Mouse (Mus musculus) MEL (cell line): ENCODE data around the gene Dnajc27. TPM values are rescaled to one million over a fixed set of nuclear protein-coding genes. Genes with fewer than 3 reads are reported as not detected.

Experiments
- DNase-seq: peaks from one replicate; pipeline ENCODE4 v3.0.0; 2011; ENCODE audit warnings: low read depth, low spot score
- H3K27ac ChIP-seq: 2 replicates; pipeline ENCODE4 v1.5.1; 2012; ENCODE audit warnings: low read depth, mild to moderate bottlenecking, control low read depth, low read length, moderate library complexity; ENCODE audit not compliant: control insufficient read depth
- H3K27me3 ChIP-seq, 2 experiments: fragments of 150-350 bp in 1 of 2; sonication (generic) in 1 of 2; 2 replicates each; pipeline ENCODE4 v1.6.1; 2012; ENCODE audit warnings: low read length in 2 of 2, mild to moderate bottlenecking in 2 of 2, improper control_type of control experiment in 1 of 2, moderate library complexity in 1 of 2; ENCODE audit not compliant: insufficient read depth in 2 of 2, control insufficient read depth in 1 of 2
- H3K36me3 ChIP-seq, 2 experiments: 2 replicates each; pipeline ENCODE4 v1.6.1; 2012 to 2014; ENCODE audit warnings: low read length in 2 of 2, improper control_type of control experiment in 1 of 2, inconsistent platforms in 1 of 2, mild to moderate bottlenecking in 1 of 2; ENCODE audit not compliant: insufficient read depth in 2 of 2, control insufficient read depth in 1 of 2
- H3K4me1 ChIP-seq, 2 experiments: fragments of 150-350 bp in 1 of 2; sonication (generic) in 1 of 2; 2 replicates each; pipeline ENCODE4 v1.6.1; 2012; ENCODE audit warnings: low read length in 2 of 2, improper control_type of control experiment in 1 of 2, mild to moderate bottlenecking in 1 of 2; ENCODE audit not compliant: insufficient read depth in 2 of 2, control insufficient read depth in 1 of 2
- H3K4me3 ChIP-seq, 2 experiments: fragments of 150-350 bp in 1 of 2; sonication (generic) in 1 of 2; 2 replicates each; pipeline ENCODE4 v1.5.1; 2012; ENCODE audit warnings: low read depth in 2 of 2, low read length in 2 of 2, mild to moderate bottlenecking in 2 of 2, moderate library complexity in 2 of 2, control low read depth in 1 of 2, improper control_type of control experiment in 1 of 2; ENCODE audit not compliant: control insufficient read depth in 1 of 2, insufficient read depth in 1 of 2
- H3K79me2 ChIP-seq: 2 replicates; pipeline ENCODE4 v1.6.1; 2012; ENCODE audit warnings: mild to moderate bottlenecking, low read length, moderate library complexity; ENCODE audit not compliant: control insufficient read depth, poor library complexity, insufficient read depth
- H3K9ac ChIP-seq: 2 replicates; pipeline ENCODE4 v1.6.1; 2012; ENCODE audit warnings: low read depth, mild to moderate bottlenecking, control low read depth, low read length, moderate library complexity; ENCODE audit not compliant: control insufficient read depth, poor library complexity, severe bottlenecking
- H3K9me3 ChIP-seq: fragments of 150-350 bp; sonication (generic); replicated peaks from 2 replicates; pipeline ENCODE4 v1.6.1; 2012; ENCODE audit warnings: mild to moderate bottlenecking, low read length, improper control_type of control experiment, moderate library complexity; ENCODE audit not compliant: insufficient read depth
- BHLHE40 ChIP-seq: IDR thresholded peaks from 2 replicates; pipeline ENCODE4 v1.6.1; 2012; ENCODE audit warnings: low read depth, mild to moderate bottlenecking, inconsistent platforms, low read length, improper control_type of control experiment, borderline replicate concordance
- CHD1 ChIP-seq: IDR thresholded peaks from 2 replicates; pipeline ENCODE4 v1.6.1; 2012; ENCODE audit warnings: low read depth, mild to moderate bottlenecking, inconsistent platforms, low read length, improper control_type of control experiment
- ELF1 ChIP-seq: IDR thresholded peaks from 2 replicates; pipeline ENCODE4 v1.6.1; 2014; ENCODE audit warnings: low read depth, mild to moderate bottlenecking, inconsistent platforms, low read length, improper control_type of control experiment, moderate library complexity
- ETS1 ChIP-seq: IDR thresholded peaks from 2 replicates; pipeline ENCODE4 v1.6.1; 2012; ENCODE audit warnings: low read depth, mild to moderate bottlenecking, inconsistent platforms, low read length, improper control_type of control experiment, moderate library complexity
- GATA1 ChIP-seq: IDR thresholded peaks from 2 replicates; pipeline ENCODE4 v1.6.1; 2011; ENCODE audit warnings: low read depth, low read length, improper control_type of control experiment
- JUND ChIP-seq: IDR thresholded peaks from 2 replicates; pipeline ENCODE4 v1.6.1; 2011; ENCODE audit warnings: low read depth, mild to moderate bottlenecking, improper control_type of control experiment, low read length
- KAT2A ChIP-seq: conservative IDR thresholded peaks from 2 replicates; pipeline ENCODE4 v1.6.1; 2012; ENCODE audit warnings: low read depth, low read length, improper control_type of control experiment, inconsistent platforms
- MAX ChIP-seq: IDR thresholded peaks from 2 replicates; pipeline ENCODE4 v1.6.1; 2011; ENCODE audit warnings: low read length, improper control_type of control experiment
- MAZ ChIP-seq: IDR thresholded peaks from 2 replicates; pipeline ENCODE4 v1.6.1; 2012; ENCODE audit warnings: low read depth, mild to moderate bottlenecking, inconsistent platforms, low read length, improper control_type of control experiment
- MXI1 ChIP-seq: IDR thresholded peaks from 2 replicates; pipeline ENCODE4 v1.6.1; 2011; ENCODE audit warnings: mild to moderate bottlenecking, low read depth, low read length, improper control_type of control experiment
- MYC ChIP-seq: IDR thresholded peaks from 2 replicates; pipeline ENCODE4 v1.6.1; 2011; ENCODE audit warnings: low read depth, mild to moderate bottlenecking, low read length, improper control_type of control experiment, moderate library complexity
- POLR2A ChIP-seq, 2 experiments: IDR thresholded peaks; 2 replicates each; pipeline ENCODE4 v1.6.1; 2011 to 2012; ENCODE audit warnings: low read length in 2 of 2, mild to moderate bottlenecking in 2 of 2, control low read depth in 1 of 2, improper control_type of control experiment in 1 of 2, low read depth in 1 of 2, moderate library complexity in 1 of 2; ENCODE audit not compliant: control insufficient read depth in 1 of 2, insufficient read depth in 1 of 2, poor library complexity in 1 of 2
- POLR2AphosphoS5 ChIP-seq: IDR thresholded peaks from 2 replicates; pipeline ENCODE4 v1.6.1; 2012; ENCODE audit warnings: low read depth, borderline replicate concordance, mild to moderate bottlenecking, inconsistent platforms, low read length, moderate library complexity, mixed read lengths
- RAD21 ChIP-seq: IDR thresholded peaks from 2 replicates; pipeline ENCODE4 v1.6.1; 2011; ENCODE audit warnings: mild to moderate bottlenecking, low read depth, low read length, improper control_type of control experiment
- SIN3A ChIP-seq: IDR thresholded peaks from 2 replicates; pipeline ENCODE4 v1.6.1; 2012; ENCODE audit warnings: low read length, improper control_type of control experiment, inconsistent platforms
- SMC3 ChIP-seq: IDR thresholded peaks from 2 replicates; pipeline ENCODE4 v1.6.1; 2011; ENCODE audit warnings: low read depth, low read length, improper control_type of control experiment
- UBTF ChIP-seq: IDR thresholded peaks from 2 replicates; pipeline ENCODE4 v1.6.1; 2012; ENCODE audit warnings: low read depth, mild to moderate bottlenecking, inconsistent platforms, low read length, improper control_type of control experiment, moderate library complexity, borderline replicate concordance; ENCODE audit not compliant: insufficient read depth
- ZKSCAN1 ChIP-seq: IDR thresholded peaks from 2 replicates; pipeline ENCODE4 v1.6.1; 2012; ENCODE audit warnings: low read depth, mild to moderate bottlenecking, inconsistent platforms, low read length, improper control_type of control experiment, moderate library complexity
- ZNF384 ChIP-seq: IDR thresholded peaks from 2 replicates; pipeline ENCODE4 v1.6.1; 2012; ENCODE audit warnings: low read depth, mild to moderate bottlenecking, inconsistent platforms, low read length, improper control_type of control experiment
- polyA plus RNA-seq, 2 experiments: library from polyadenylated mRNA; stranded (reverse) in 1 of 2; unstranded in 1 of 2; fragments of >175 nt in 1 of 2; fragments of >200 nt in 1 of 2; gene quantifications; 2 replicates each; pipeline versions ENCODE4 v1.2.1 to v1.2.4; 2012; ENCODE audit warnings: low replicate concordance in 2 of 2, low read depth in 1 of 2; ENCODE audit not compliant: insufficient read length in 2 of 2, insufficient read depth in 1 of 2, missing spikeins in 1 of 2
- total RNA-seq: library from RNA; depleted of rRNA; stranded (reverse); fragments of 300-350 nt; gene quantifications from 2 replicates; pipeline ENCODE4 v1.2.3, GENCODE M21; 2012

The Dnajc27 gene
- total and polyA plus RNA-seq, 3 experiments, result 7.9 to 9.7 TPM; not detected in 1

DNA sequence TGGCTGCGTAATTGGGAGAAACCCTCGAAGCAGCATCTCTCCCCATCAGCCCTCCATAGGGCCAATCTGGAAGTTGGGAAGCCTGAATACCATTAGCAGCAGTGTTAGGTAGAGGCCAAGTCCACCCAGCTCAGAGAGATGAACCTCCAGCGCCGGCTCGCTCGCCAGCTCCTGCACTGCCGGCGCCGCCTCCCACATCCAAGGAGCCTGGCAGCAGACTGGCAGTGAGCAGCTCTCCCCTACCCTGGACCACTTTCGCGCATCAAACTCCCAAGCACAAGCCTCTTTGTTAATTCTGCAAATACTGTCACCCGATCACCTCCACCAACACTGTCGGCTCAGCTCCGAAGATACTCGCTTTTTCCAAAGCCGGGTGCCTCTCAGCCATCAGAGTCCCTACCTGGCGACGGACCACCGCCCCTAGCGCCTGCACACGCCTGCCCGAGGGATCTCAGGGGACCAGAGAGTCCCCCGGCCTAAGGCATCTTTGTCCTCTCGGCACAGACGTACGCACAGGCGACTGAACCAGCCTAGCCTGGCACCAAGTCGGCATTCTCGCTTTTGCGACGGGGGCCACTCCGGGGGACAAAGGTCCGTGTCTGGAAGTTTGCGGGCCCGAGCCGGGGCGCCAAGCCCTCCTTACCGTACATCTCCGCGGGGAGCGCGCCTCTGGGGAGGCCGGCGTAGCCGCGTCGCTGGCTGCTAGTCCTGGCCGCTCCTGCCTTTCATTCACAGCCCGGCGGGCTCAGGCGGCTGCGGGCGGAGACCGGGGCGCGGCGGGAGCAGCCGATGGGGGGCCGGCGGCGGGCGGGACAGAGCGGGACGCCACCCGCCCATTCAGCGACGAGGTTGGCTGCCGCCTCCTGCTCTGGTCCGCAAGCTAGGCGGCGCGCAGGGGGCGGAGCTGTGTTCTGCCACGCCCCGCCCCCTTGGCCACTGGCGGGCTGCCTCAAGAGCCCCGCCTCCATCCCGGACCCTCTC lies 44.0 kb upstream of the Dnajc27 start, which contains the start of gene Efr3b:
Efr3b (minus strand) TSS at position 855 of the 981 bp plus-strand sequence.
- no peak for TF ChIP-seq POLR2AphosphoS5
- peak; percentile 51; the same call in 1 of the 2 replicates for TF ChIP-seq MAZ
- no peak for TF ChIP-seq KAT2A
- TF ChIP-seq UBTF, result peak; percentile 81; the same call in 1 of the 2 replicates
- no peak for TF ChIP-seq RAD21
- no peak for TF ChIP-seq POLR2A (IDR thresholded peaks at IDR 0.05; ENCODE audit: control insufficient read depth in 1 of 2, insufficient read depth in 1 of 2, low read depth in 1 of 2, low read length in 2 of 2, poor library complexity in 1 of 2)
- TF ChIP-seq MAX, result no peak
- no peak for TF ChIP-seq BHLHE40
- 0 out of 2 replicates have a peak, but pooled peaks have one; percentile 35 for TF ChIP-seq SIN3A
- no peak for TF ChIP-seq ETS1
- Histone ChIP-seq H3K27ac (no peak within 1 kb of the TSS), H3K9ac (peak within 1 kb of the TSS; percentile 70), H3K36me3 (no peaks in the 10 kb centered on the region), H3K9me3 (no peaks in the 10 kb centered on the region), H3K79me2 (no peaks in the 10 kb centered on the region; the same call in 1 of the 2 replicates), H3K4me3 (peak within 1 kb of the TSS; percentile 63 to 69), H3K27me3 (peaks cover 2 to 4% of the 10 kb centered on the region in 2 experiments; a peak in 3 of 4 replicates), H3K4me1 (peaks cover 0 to 5% of the 10 kb centered on the region in 2 experiments; a peak in 2 of 4 replicates)
- DNase-seq, result peak; percentile 87

DNA sequence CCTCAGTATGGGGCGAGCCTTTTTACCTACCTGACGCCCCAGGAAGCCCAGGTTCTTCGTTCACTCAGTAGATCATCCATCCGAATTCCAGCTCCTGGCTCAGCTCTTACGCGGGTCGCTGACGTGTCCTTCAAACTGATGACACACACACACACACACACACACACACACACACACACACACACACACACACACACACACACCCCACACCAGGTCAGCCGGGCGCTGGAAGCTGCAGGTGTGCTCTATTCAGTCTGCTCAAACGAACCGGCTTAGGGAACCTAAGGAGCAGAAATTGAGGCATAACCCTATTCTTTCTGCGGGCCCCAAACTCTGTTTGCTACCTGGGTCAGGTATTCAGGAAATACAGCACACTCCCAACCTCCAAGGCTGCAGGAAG lies 43.3 kb upstream of the Dnajc27 start:
- H3K4me1 ChIP-seq, result peaks cover 0 to 5% of the 10 kb centered on the region in 2 experiments; a peak in 2 of 4 replicates
- TF ChIP-seq SIN3A (0 out of 2 replicates have a peak, but pooled peaks have one; percentile 16), MAZ (peak; percentile 6; the same call in 1 of the 2 replicates), MAX (no peak)
- TF ChIP-seq, all 39 proteins: peak for 2

DNA sequence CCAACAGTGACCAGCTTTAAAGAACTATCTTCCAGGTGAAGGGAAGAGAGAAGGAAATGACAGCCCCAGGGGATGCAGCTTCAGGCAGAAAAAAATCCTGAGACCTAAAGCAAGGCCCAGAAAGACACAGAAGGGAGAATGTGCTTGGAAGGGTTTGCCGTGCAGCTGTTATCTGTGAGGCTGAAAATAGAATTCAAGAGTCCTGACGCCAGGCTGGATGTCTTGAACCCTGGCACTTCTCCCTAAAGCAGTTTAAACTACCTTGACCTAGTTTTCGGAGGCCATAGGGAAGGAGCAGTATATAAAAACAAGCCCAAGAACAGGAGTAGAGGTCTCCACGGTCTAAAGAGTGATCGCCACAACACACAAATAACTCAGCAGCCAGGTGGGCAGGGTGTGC lies 40.0 kb upstream of the Dnajc27 start:
- Histone ChIP-seq H3K27me3 (no peaks in the 10 kb centered on the region; a peak in 2 of 4 replicates), H3K4me3 (no peak overlapping the region), H3K27ac (no peak overlapping the region), H3K9ac (no peak overlapping the region), H3K36me3 (no peaks in the 10 kb centered on the region), H3K9me3 (no peaks in the 10 kb centered on the region), H3K4me1 (peaks cover 0 to 5% of the 10 kb centered on the region in 2 experiments; a peak in 2 of 4 replicates)
- DNase-seq, result no peak
- TF ChIP-seq MXI1 (no peak), POLR2AphosphoS5 (no peak), ZNF384 (no peak), GATA1 (no peak), POLR2A (IDR thresholded peaks at IDR 0.05; ENCODE audit: control insufficient read depth in 1 of 2, insufficient read depth in 1 of 2, low read depth in 1 of 2, low read length in 2 of 2, poor library complexity in 1 of 2) (no peak), MYC (no peak), ETS1 (no peak), ELF1 (no peak), KAT2A (no peak), SMC3 (no peak), CHD1 (no peak), BHLHE40 (no peak), JUND (no peak), MAX (no peak), ZKSCAN1 (no peak), RAD21 (no peak)
- TF ChIP-seq, all 39 proteins: peak for 0
- H3K79me2 ChIP-seq, result no peaks in the 10 kb centered on the region; the same call in 1 of the 2 replicates

More for the DNA sequence above, 43.3 kb upstream of the Dnajc27 start:
- H3K9ac ChIP-seq, result peak overlapping the region; percentile 43; the same call in 1 of the 2 replicates
- H3K4me3 ChIP-seq, result peak overlapping the region; percentile 63 to 69; a peak in 3 of 4 replicates
- peaks cover 2 to 4% of the 10 kb centered on the region in 2 experiments; a peak in 3 of 4 replicates for H3K27me3 ChIP-seq
- H3K9me3 ChIP-seq, result no peaks in the 10 kb centered on the region
- no peak for DNase-seq
- no peak overlapping the region for H3K27ac ChIP-seq
- H3K79me2 ChIP-seq, result no peaks in the 10 kb centered on the region; the same call in 1 of the 2 replicates
- H3K36me3 ChIP-seq, result no peaks in the 10 kb centered on the region
